Mouse (Mus musculus) cerebellum, postnatal 10 days (tissue): ENCODE measurements around the gene Gm45140.
A peak's percentile ranks its signal among the peaks of the same experiment; 100 is the strongest.

Experiments used
- DNase-seq, 2 experiments: peaks; one replicate each; pipeline ENCODE4 v3.0.0; 2021; ENCODE audit warnings: mixed read lengths in 2 of 2

Gm45140 gene

GRCm38 (mm10) chr6:87796251-87796880 is 39.2 kb downstream of the Gm45140 start:
- DNase-seq = peak in 1 of 2 experiments; percentile 30

DNA sequence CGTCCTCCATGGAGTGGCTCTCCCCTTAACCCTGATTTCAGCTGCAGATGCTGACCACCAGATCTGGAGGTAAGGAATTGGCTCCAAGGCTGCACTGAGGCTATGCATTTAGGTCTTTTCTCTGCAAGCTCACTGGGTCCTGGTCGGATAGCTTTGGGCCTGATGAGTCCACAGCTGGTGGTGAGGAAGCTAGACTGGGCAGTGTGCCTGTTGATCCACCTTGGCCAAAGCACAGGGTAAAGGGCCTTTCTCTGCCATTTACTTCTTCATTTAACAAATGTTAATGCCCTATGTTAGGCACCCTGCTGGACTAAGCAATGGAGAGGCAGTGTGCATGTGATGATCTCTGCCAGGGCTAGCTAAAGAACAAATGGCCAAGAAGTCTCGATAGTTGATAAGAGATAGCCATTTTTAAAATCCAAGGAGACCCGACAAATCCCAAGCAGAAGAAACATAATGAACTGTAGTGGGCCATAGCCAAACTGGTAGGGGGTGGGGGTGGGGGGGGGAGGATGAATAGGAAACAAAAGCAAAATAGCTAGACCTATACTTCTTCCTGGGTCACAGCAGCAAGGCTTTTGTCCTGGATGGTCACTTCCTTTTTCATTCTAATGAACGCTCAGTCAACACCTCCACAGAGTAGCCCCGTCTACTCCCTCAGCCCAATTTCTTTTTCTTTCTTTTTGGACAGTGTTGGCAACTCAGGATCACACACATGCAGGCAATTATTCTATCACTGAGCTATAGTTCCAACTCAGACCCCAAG is 40.0 kb downstream of the Gm45140 start:
- peak; percentile 67 for DNase-seq

DNA sequence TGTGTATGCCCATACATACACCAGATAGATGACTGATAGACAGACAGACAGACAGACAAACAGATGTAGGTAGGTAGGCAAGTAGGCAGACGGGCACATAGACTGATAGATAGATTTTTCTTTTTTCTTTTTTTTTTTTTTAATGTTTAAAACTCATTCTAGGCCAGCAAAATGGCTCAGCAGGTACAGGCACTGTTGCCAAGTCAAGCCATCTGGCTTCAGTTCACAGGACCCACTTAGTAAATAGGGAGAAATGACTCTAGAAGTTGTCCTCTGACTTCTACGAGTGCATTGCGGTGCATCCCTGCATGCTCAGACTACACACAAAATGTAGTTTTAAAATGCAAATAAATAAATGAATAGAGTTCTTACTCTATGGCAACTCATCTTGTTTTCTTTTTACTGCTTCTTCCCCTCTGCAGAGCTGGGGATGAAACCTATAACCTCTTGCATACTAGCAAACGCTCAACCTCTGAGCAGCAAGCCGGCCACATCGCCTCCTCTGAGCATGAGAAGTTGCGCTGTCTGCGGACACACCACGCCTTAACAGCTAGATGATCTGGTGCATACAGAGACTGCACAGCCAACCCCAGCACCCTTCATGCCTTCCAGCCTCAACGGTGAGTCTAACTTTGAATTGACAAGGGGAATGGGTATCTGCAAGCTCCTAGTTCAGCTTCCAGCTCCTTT is 41.6 kb downstream of the Gm45140 start:
- DNase-seq = peak; percentile 85 to 88

- no peak for DNase-seq
Measured at GRCm38 (mm10) chr6:87791826-87792225, 43.8 kb downstream of the Gm45140 start.

GRCm38 (mm10) chr6:87790779-87791480 is 44.7 kb downstream of the Gm45140 start:
- no peak for DNase-seq

DNA sequence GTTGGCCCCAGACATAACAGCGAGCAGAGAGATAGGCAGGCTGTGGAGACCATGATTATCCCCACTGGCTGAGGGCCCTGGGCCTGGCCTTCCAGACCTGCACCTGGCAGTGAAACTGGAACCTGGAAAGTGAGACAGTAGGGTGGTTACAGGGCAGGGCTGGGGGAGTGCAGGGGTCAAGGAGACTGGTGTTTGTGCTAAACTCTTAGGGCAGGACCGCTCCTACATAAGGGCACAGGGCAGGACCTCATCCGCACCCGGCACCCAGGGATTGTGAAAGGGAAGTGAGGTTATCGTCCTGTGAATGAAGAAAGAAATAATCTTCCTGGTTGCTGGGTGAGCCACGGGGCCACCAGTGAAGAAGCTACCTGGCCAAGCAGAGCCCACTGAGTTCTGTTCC is 45.8 kb downstream of the Gm45140 start:
- no peak for DNase-seq

- DNase-seq = peak; percentile 57 to 59
Measured at GRCm38 (mm10) chr6:87788896-87789587, 46.6 kb downstream of the Gm45140 start.

DNA sequence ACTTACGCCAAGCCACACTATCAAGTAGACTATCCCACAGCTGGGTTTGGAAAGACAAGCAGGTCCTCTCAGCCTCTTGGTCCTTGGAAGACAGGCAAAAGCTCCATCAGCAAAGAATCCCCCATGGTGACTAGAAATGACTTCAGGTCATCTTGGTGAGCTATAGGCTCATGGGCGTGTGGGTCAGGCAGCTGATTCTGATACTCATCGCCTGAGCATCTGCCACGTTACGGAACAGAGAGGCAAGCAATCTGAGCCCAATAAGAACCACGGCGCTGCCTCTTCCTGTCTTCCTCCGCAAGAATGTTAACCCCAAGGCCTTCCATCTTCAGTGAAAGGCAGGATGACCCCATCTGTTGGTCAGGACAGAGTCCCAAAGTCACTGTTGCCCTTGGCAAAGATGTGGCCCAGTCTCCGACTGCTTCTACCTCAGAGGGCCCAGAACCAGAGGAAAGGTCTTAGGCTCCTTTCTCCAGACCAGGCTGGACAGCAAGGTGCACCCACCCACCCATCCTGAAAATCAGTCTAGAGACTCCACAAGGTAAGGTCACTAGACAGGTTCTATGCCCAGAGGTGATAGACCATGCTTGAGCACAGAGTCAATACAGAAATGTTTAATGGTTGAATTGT is 47.2 kb downstream of the Gm45140 start:
- DNase-seq = no peak

DNA sequence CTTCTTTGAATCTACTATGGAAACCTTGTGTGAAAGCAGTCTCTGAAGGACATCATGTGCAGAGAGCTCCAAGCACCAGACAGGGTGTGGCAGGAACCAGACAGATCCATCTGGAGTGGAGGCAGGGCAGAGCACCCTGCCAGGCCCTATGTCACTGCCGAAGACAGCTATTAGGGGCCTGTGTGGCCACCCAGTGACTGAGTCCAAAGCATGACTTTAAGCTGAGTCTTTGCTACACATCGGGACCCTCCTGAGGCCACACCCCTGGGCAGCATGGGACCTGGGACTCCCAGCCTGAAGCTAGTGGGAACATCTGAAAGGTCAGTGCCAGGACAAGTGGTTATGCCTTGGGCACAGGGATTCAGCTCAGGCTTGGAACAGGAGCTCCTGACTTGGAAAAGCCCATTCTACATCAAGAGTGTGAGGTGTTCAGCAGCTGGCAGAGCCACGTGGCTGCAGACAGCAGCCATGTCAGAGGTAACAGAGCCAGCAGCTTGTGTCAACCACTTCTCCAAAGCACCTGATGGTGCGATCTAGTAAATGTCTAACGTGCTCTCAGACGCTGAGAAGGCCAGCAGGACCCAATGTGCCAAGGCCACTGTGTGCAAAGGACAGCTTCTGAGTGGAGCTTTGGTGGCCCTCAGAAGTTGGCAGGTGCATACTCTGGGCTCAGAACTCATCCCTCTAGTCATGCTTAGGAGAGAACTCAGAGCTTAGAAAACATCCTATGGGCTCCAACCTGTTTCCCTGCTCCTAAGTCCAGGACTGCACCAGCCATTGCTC is 48.3 kb downstream of the Gm45140 start:
- DNase-seq = peak in 1 of 2 experiments; percentile 37

DNA sequence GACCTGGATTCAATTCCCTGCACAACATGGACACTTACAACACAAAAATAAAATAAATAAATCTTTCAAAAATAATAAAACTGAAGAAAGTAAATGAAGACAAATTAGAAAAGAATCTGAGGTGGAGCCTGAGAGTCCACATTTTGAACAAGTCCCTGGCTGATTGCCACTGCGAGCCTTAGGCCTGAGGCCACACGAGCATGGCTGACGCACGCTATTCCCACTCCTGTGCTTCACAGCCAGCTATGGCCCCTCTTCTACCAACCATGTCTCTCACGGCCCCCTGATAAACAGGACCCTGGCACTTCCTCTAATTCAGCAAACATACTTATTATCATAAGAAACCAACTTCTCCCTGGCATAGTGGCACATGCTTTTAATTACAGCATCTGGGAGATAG is 49.0 kb downstream of the Gm45140 start:
- peak in 1 of 2 experiments; percentile 34 for DNase-seq

GRCm38 (mm10) chr6:87784033-87784432 is 51.6 kb downstream of the Gm45140 start:
- no peak for DNase-seq

- no peak for DNase-seq
Measured at GRCm38 (mm10) chr6:87780546-87781301, 54.9 kb downstream of the Gm45140 start.

- DNase-seq = no peak
Measured at GRCm38 (mm10) chr6:87779174-87780165, 56.1 kb downstream of the Gm45140 start.

DNA sequence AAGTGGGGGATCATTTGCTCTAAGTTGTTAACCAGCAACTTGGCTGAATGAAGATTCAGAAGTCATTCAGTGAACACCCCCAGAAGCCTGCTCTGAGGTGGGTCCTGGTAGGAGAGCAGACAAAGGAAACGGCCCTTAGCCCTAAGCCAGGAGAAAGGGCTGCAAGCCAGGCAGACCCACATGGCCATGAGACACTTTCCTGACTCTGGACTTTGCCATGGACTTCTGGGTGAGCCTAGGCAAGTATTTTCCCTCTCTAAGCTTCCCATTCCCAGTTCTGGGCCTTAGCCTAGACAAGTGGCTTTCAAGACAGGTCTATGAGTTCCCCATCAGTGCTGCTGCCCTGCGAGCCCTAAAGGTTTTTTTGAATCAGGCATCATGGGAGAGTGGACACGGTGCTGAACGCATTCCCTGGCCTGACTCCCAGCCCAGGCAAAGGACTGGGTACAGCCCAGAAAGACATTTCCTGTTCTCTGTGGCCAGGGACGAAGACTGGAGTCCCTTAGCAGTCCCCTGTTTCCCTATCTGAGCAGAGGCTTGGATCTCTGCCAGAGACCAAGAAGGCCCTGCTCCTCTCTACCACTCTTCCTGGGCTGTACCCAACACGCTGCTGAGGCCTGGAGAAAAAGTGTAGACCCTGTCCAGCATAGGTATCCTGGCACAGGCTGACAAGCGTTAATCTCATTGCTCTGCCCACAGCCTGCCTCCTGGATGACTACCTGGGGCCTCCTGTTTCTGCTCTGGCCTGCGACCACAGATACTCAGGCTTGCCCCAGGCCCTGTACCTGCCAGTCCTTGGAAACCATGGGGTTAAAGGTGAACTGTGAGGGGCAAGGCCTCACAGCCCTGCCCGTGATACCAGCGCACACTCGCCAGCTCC is 57.1 kb downstream of the Gm45140 start:
- no peak for DNase-seq

GRCm38 (mm10) chr6:87777842-87778241 is 57.8 kb downstream of the Gm45140 start, which contains the start of gene Gp9:
Gene Gp9 (plus strand): TSS chr6:87778072.
- DNase-seq = no peak

GRCm38 (mm10) chr6:87776663-87777062 is 58.9 kb downstream of the Gm45140 start:
- no peak for DNase-seq

GRCm38 (mm10) chr6:87775588-87776245 is 59.9 kb downstream of the Gm45140 start:
- no peak for DNase-seq
